Mouse (Mus musculus) embryonic facial prominence, embryonic 15.5 days (tissue): ENCODE measurements around the gene Lrrc49. TPM values are rescaled to one million over a fixed set of nuclear protein-coding genes. Genes with fewer than 3 reads are reported as not detected.

Experiments used
- ATAC-seq: fragments of 200-750 bp; cut with Nextera tagmentation; 2 replicates; pipeline ENCODE4 v1.8.0; 2017; ENCODE audit warnings: low read depth, moderate TSS enrichment; ENCODE audit not compliant: insufficient number of reproducible peaks, low FRiP score, low TSS enrichment
- H3K27ac ChIP-seq: fragments of 300-500 bp; sonication (generic); replicated peaks from 2 replicates; pipeline ENCODE4 v1.5.1; 2015; ENCODE audit warnings: mild to moderate bottlenecking, inconsistent platforms
- H3K27me3 ChIP-seq: fragments of 300-500 bp; sonication (generic); 2 replicates; pipeline ENCODE4 v1.6.1; 2015; ENCODE audit warnings: inconsistent platforms
- H3K36me3 ChIP-seq: fragments of 300-500 bp; sonication (generic); 2 replicates; pipeline ENCODE4 v1.6.1; 2015; ENCODE audit warnings: mild to moderate bottlenecking, inconsistent platforms
- H3K4me1 ChIP-seq: fragments of 300-500 bp; sonication (generic); 2 replicates; pipeline ENCODE4 v1.6.1; 2015; ENCODE audit warnings: inconsistent platforms
- H3K4me2 ChIP-seq: fragments of 300-500 bp; sonication (generic); replicated peaks from 2 replicates; pipeline ENCODE4 v1.6.1; 2015; ENCODE audit warnings: mild to moderate bottlenecking, inconsistent platforms
- H3K4me3 ChIP-seq: fragments of 300-500 bp; sonication (generic); replicated peaks from 2 replicates; pipeline ENCODE4 v1.5.1; 2015; ENCODE audit warnings: mild to moderate bottlenecking, inconsistent platforms
- H3K9ac ChIP-seq: fragments of 300-500 bp; sonication (generic); 2 replicates; pipeline ENCODE4 v1.6.1; 2015; ENCODE audit warnings: inconsistent platforms
- H3K9me3 ChIP-seq: fragments of 300-500 bp; sonication (generic); replicated peaks from 2 replicates; pipeline ENCODE4 v1.6.1; 2016; ENCODE audit warnings: inconsistent platforms
- WGBS: fragments of 180-500 bp; shearing (Covaris S2); methylation state at CpG from one replicate; pipeline ENCODE4 v1.1.7; 2015; 5-methylcytosine and 5-hydroxymethylcytosine counted together
- polyA plus RNA-seq: library from polyadenylated mRNA; unstranded; fragments of >200 nt; fragmentation: Nextera tagmentation; extraction: Ambion mirVana; gene quantifications from 2 replicates; pipeline ENCODE4 v1.2.1, GENCODE M21; 2015

Gene Lrrc49
- polyA plus RNA-seq, 1 experiment from 2014 or later = 17.9 TPM

GRCm38 (mm10) chr9:60648981-60649975 lies 38.7 kb downstream of the Lrrc49 start:
- no peak overlapping the region for H3K27ac ChIP-seq
- H3K4me3 ChIP-seq = no peak overlapping the region
- H3K36me3 ChIP-seq = no peaks in the 10 kb centered on the region
- H3K27me3 ChIP-seq = no peaks in the 10 kb centered on the region
- 54% methylated on average over 18 of the region's 18 CpGs for WGBS
- H3K4me1 ChIP-seq = no peaks in the 10 kb centered on the region; the same call in 1 of the 2 replicates
- no peak for ATAC-seq
- H3K9me3 ChIP-seq = no peaks in the 10 kb centered on the region
- H3K9ac ChIP-seq = no peak overlapping the region
- H3K4me2 ChIP-seq = no peak overlapping the region

- Histone ChIP-seq H3K27ac (no peak overlapping the region), H3K4me2 (no peak overlapping the region), H3K4me3 (no peak overlapping the region), H3K27me3 (no peaks in the 10 kb centered on the region), H3K36me3 (no peaks in the 10 kb centered on the region), H3K9ac (no peak overlapping the region), H3K9me3 (no peaks in the 10 kb centered on the region), H3K4me1 (0 out of 2 replicates have a peak, but pooled peaks cover 3% of the 10 kb centered on the region)
- ATAC-seq = no peak
- WGBS = 34% methylated on average over 2 of the region's 2 CpGs
These were observed 54.4 kb downstream of the Lrrc49 start for GRCm38 (mm10) chr9:60633601-60634000.

GRCm38 (mm10) chr9:60626311-60626791 lies 61.6 kb downstream of the Lrrc49 start:
- WGBS = 80% methylated on average over 7 of the region's 7 CpGs

GRCm38 (mm10) chr9:60625895-60626294 lies 62.1 kb downstream of the Lrrc49 start:
- H3K9me3 ChIP-seq = no peaks in the 10 kb centered on the region
- no peak for ATAC-seq
- WGBS = 60% methylated on average over 1 of the region's 2 CpGs
- no peak overlapping the region for H3K4me2 ChIP-seq
- H3K4me1 ChIP-seq = no peaks in the 10 kb centered on the region
- no peak overlapping the region for H3K9ac ChIP-seq
- H3K27ac ChIP-seq = no peak overlapping the region
- no peak overlapping the region for H3K4me3 ChIP-seq
- no peaks in the 10 kb centered on the region for H3K27me3 ChIP-seq
- H3K36me3 ChIP-seq = no peaks in the 10 kb centered on the region

More at GRCm38 (mm10) chr9:60626311-60626791, 61.6 kb downstream of the Lrrc49 start:
- Histone ChIP-seq H3K4me1 (no peaks in the 10 kb centered on the region), H3K27ac (no peak overlapping the region), H3K27me3 (no peaks in the 10 kb centered on the region), H3K4me2 (no peak overlapping the region), H3K9me3 (no peaks in the 10 kb centered on the region), H3K36me3 (no peaks in the 10 kb centered on the region), H3K4me3 (no peak overlapping the region), H3K9ac (no peak overlapping the region)
- no peak for ATAC-seq

GRCm38 (mm10) chr9:60616946-60617345 lies 71.0 kb downstream of the Lrrc49 start:
- Histone ChIP-seq H3K9me3 (no peaks in the 10 kb centered on the region), H3K4me2 (no peak overlapping the region), H3K36me3 (no peaks in the 10 kb centered on the region), H3K4me1 (peaks cover 2% of the 10 kb centered on the region; the same call in 1 of the 2 replicates), H3K4me3 (no peak overlapping the region), H3K27ac (0 out of 2 replicates have a peak overlapping the region, but pooled peaks have one; percentile 39), H3K27me3 (no peaks in the 10 kb centered on the region), H3K9ac (no peak overlapping the region)
- ATAC-seq = 0 out of 2 replicates have a peak, but pooled peaks have one; percentile 15
- WGBS = 25% methylated on average over 9 of the region's 9 CpGs

GRCm38 (mm10) chr9:60616359-60616758 lies 71.6 kb downstream of the Lrrc49 start:
- no peak overlapping the region for H3K4me3 ChIP-seq
- no peak for ATAC-seq

GRCm38 (mm10) chr9:60612260-60612659 lies 75.7 kb downstream of the Lrrc49 start:
- Histone ChIP-seq H3K36me3 (no peaks in the 10 kb centered on the region), H3K27ac (no peak overlapping the region), H3K4me2 (no peak overlapping the region), H3K4me3 (no peak overlapping the region), H3K27me3 (no peaks in the 10 kb centered on the region), H3K9me3 (no peaks in the 10 kb centered on the region), H3K9ac (no peak overlapping the region), H3K4me1 (peaks cover 2% of the 10 kb centered on the region; the same call in 1 of the 2 replicates)
- WGBS = 64% methylated on average over 2 of the region's 2 CpGs
- ATAC-seq = no peak

More at GRCm38 (mm10) chr9:60616359-60616758, 71.6 kb downstream of the Lrrc49 start:
- 81% methylated on average over 7 of the region's 7 CpGs for WGBS
- Histone ChIP-seq H3K27me3 (no peaks in the 10 kb centered on the region), H3K36me3 (no peaks in the 10 kb centered on the region), H3K4me1 (peaks cover 2% of the 10 kb centered on the region; the same call in 1 of the 2 replicates), H3K27ac (no peak overlapping the region), H3K4me2 (no peak overlapping the region), H3K9me3 (no peaks in the 10 kb centered on the region), H3K9ac (no peak overlapping the region)

- Histone ChIP-seq H3K4me3 (no peak overlapping the region), H3K27me3 (no peaks in the 10 kb centered on the region), H3K4me2 (no peak overlapping the region), H3K9ac (no peak overlapping the region), H3K4me1 (no peaks in the 10 kb centered on the region), H3K36me3 (no peaks in the 10 kb centered on the region), H3K9me3 (no peaks in the 10 kb centered on the region), H3K27ac (no peak overlapping the region)
- WGBS = 65% methylated on average over 13 of the region's 13 CpGs
- ATAC-seq = no peak
These were observed 77.8 kb downstream of the Lrrc49 start for GRCm38 (mm10) chr9:60610194-60610593.

- no peak overlapping the region for H3K27ac ChIP-seq
- H3K36me3 ChIP-seq = no peaks in the 10 kb centered on the region
- H3K4me3 ChIP-seq = no peak overlapping the region
- H3K9ac ChIP-seq = no peak overlapping the region
- H3K4me1 ChIP-seq = no peaks in the 10 kb centered on the region
- no peaks in the 10 kb centered on the region for H3K27me3 ChIP-seq
- no peak overlapping the region for H3K4me2 ChIP-seq
- no peak for ATAC-seq
- WGBS = 76% methylated on average over 9 of the region's 9 CpGs
- H3K9me3 ChIP-seq = no peaks in the 10 kb centered on the region
These were observed 79.1 kb downstream of the Lrrc49 start for GRCm38 (mm10) chr9:60608857-60609256.

- Histone ChIP-seq H3K36me3 (no peaks in the 10 kb centered on the region), H3K4me3 (no peak overlapping the region), H3K27ac (no peak overlapping the region), H3K9me3 (no peaks in the 10 kb centered on the region), H3K27me3 (no peaks in the 10 kb centered on the region), H3K4me1 (no peaks in the 10 kb centered on the region), H3K9ac (no peak overlapping the region), H3K4me2 (no peak overlapping the region)
- 79% methylated on average over 3 of the region's 3 CpGs for WGBS
- no peak for ATAC-seq
These were observed 79.9 kb downstream of the Lrrc49 start for GRCm38 (mm10) chr9:60608086-60608485.

- no peak overlapping the region for H3K9ac ChIP-seq
- H3K4me3 ChIP-seq = no peak overlapping the region
- H3K36me3 ChIP-seq = 0 out of 2 replicates have a peak, but pooled peaks cover 3% of the 10 kb centered on the region
- H3K27ac ChIP-seq = no peak overlapping the region
- H3K27me3 ChIP-seq = no peaks in the 10 kb centered on the region
- no peaks in the 10 kb centered on the region for H3K9me3 ChIP-seq
- H3K4me1 ChIP-seq = no peaks in the 10 kb centered on the region
- H3K4me2 ChIP-seq = no peak overlapping the region
- ATAC-seq = no peak
- 64% methylated on average over 2 of the region's 2 CpGs for WGBS
These were observed 83.0 kb downstream of the Lrrc49 start for GRCm38 (mm10) chr9:60604971-60605370.
